Comparison of ENCODE assay signal across 8 mouse cellular contexts in genomic region chr14:26637851-26638707, GRCm38 (mm10). TPM values are rescaled to one million over a fixed set of nuclear protein-coding genes. Genes with fewer than 3 reads are reported as not detected.
DNase-seq lines count a peak whose midpoint lies in the region; ATAC-seq lines count a peak whose summit lies in the region.

Gene Arf4 (plus strand): TSS chr14:26638074.

- peaks cover 3% of the 10 kb centered on the region; the same call in 1 of the 2 replicates for H3K36me3 ChIP-seq in heart, embryonic 14.5 days (ENCODE audit: control insufficient read depth, insufficient read depth, low read length)
- peaks cover 3% of the 10 kb centered on the region for H3K36me3 ChIP-seq in liver, embryonic 13.5 days
- no peaks in the 10 kb centered on the region for H3K36me3 ChIP-seq in stomach, embryonic 16.5 days (ENCODE audit: control insufficient read depth, insufficient read depth, low read length)

- ATAC-seq in CD4-positive, CD25-positive, alpha-beta regulatory T cell, adult 4 months, result peak; percentile 89
- ATAC-seq in heart, embryonic 14.5 days (ENCODE audit: insufficient number of reproducible peaks, insufficient read depth, low FRiP score, low read depth), result peak; percentile 97
- ATAC-seq in liver, embryonic 13.5 days (ENCODE audit: low read depth), result peak; percentile 98
- peak; percentile 99 for ATAC-seq in stomach, embryonic 16.5 days (ENCODE audit: insufficient read depth, low FRiP score)

- peak within 1 kb of the TSS; percentile 75 to 97 for H3K4me3 ChIP-seq in heart, embryonic 14.5 days (ENCODE audit: control insufficient read depth in 1 of 2, insufficient read depth in 1 of 2, low read depth in 1 of 2, low read length in 2 of 2)
- peak within 1 kb of the TSS; percentile 93 for H3K4me3 ChIP-seq in liver, embryonic 13.5 days (replicated peaks)
- peak within 1 kb of the TSS; percentile 96 for H3K4me3 ChIP-seq in stomach, embryonic 16.5 days (replicated peaks; ENCODE audit: low read length)

- H3K4me2 ChIP-seq in heart, embryonic 14.5 days (ENCODE audit: low read length), result peak within 1 kb of the TSS; percentile 93
- H3K4me2 ChIP-seq in liver, embryonic 13.5 days, result peak within 1 kb of the TSS; percentile 86
- peak within 1 kb of the TSS; percentile 69 for H3K4me2 ChIP-seq in stomach, embryonic 16.5 days (ENCODE audit: low read depth, low read length)

- peaks cover 2 to 26% of the 10 kb centered on the region in 2 experiments; a peak in 3 of 4 replicates for H3K4me1 ChIP-seq in heart, embryonic 14.5 days (ENCODE audit: control insufficient read depth in 2 of 2, insufficient read depth in 2 of 2, low read length in 2 of 2)
- peaks cover 40% of the 10 kb centered on the region for H3K4me1 ChIP-seq in liver, embryonic 13.5 days (replicated peaks)
- H3K4me1 ChIP-seq in stomach, embryonic 16.5 days (ENCODE audit: control insufficient read depth, insufficient read depth, low read length), result peaks cover 15% of the 10 kb centered on the region

- H3K27me3 ChIP-seq in heart, embryonic 14.5 days (ENCODE audit: control insufficient read depth, insufficient read depth, low read length), result no peaks in the 10 kb centered on the region
- H3K27me3 ChIP-seq in liver, embryonic 13.5 days, result no peaks in the 10 kb centered on the region
- no peaks in the 10 kb centered on the region for H3K27me3 ChIP-seq in stomach, embryonic 16.5 days (ENCODE audit: control insufficient read depth, insufficient read depth, low read length)

- DNase-seq in c-Kit-negative CD71-positive TER-119-positive erythroid progenitor cells, embryonic 14.5 days (ENCODE audit: low read depth, low spot score), result peak; percentile 96
- DNase-seq in fibroblast of lung, adult 2 months (ENCODE audit: low read depth), result peak; percentile 98
- peak; percentile 99 for DNase-seq in kidney, postnatal 14 days
- peak; percentile 97 for DNase-seq in liver, embryonic 13.5 days
- peak; percentile 94 for DNase-seq in neural tube, embryonic 10.5 days (ENCODE audit: extremely low spot score, low spot score)

- H3K9ac ChIP-seq in heart, embryonic 14.5 days (ENCODE audit: low read length), result peak within 1 kb of the TSS; percentile 98
- peak within 1 kb of the TSS; percentile 97 for H3K9ac ChIP-seq in liver, embryonic 13.5 days
- H3K9ac ChIP-seq in stomach, embryonic 16.5 days (ENCODE audit: low read length), result peak within 1 kb of the TSS; percentile 99

- H3K9me3 ChIP-seq in heart, embryonic 14.5 days (ENCODE audit: control insufficient read depth, low read length), result no peaks in the 10 kb centered on the region
- no peaks in the 10 kb centered on the region for H3K9me3 ChIP-seq in liver, embryonic 13.5 days (replicated peaks)
- no peaks in the 10 kb centered on the region for H3K9me3 ChIP-seq in stomach, embryonic 16.5 days (replicated peaks; ENCODE audit: control insufficient read depth, low read length)

- H3K27ac ChIP-seq in heart, embryonic 14.5 days (replicated peaks in 1 of 2; ENCODE audit: control insufficient read depth in 1 of 2, insufficient read depth in 1 of 2, low read depth in 2 of 2, low read length in 2 of 2), result peak within 1 kb of the TSS; percentile 95 to 97
- H3K27ac ChIP-seq in liver, embryonic 13.5 days, result peak within 1 kb of the TSS; percentile 96
- H3K27ac ChIP-seq in stomach, embryonic 16.5 days (ENCODE audit: low read length), result peak within 1 kb of the TSS; percentile 99

- under 1% methylated on average over 83 of the region's 83 CpGs for WGBS in heart, embryonic 14.5 days
- WGBS in liver, embryonic 13.5 days (ENCODE audit: insufficient replicate concordance), result under 1% methylated on average over 81 of the region's 83 CpGs
- WGBS in stomach, embryonic 16.5 days, result under 1% methylated on average over 83 of the region's 83 CpGs

RNA-seq across cellular contexts. Expression of gene Arf4, which starts in this region (rescaled TPM):
- 100 to 1,000 TPM; 253 to 272 TPM for polyA plus RNA-seq in CD4-positive, CD25-positive, alpha-beta regulatory T cell, adult 4 months (2017; shearing (Covaris generic))
- polyA plus RNA-seq in heart, embryonic 14.5 days (2014; fragmentation: Nextera tagmentation; extraction: Ambion mirVana), result 411 and 444 TPM in 2 replicates
- polyA plus RNA-seq in liver, embryonic 13.5 days (2015; fragmentation: Nextera tagmentation; extraction: Ambion mirVana), result 160 and 203 TPM in 2 replicates
- polyA plus RNA-seq in stomach, embryonic 16.5 days (2015; fragmentation: Nextera tagmentation; extraction: Ambion mirVana), result 645 and 647 TPM in 2 replicates

Comparison
In these comparisons a context has a peak if more than half of its experiments do, and no peak if none do; other contexts are left out.
1. Peak in every context shown above with its lines: DNase-seq, ATAC-seq, H3K4me3 ChIP-seq and H3K27ac ChIP-seq.